Mouse (Mus musculus) liver, adult 2 months (tissue): Measurements from ENCODE around the gene Usp7.

ENCODE experiments used
- CTCF ChIP-seq: fragments of 200-500 bp; IDR thresholded peaks from 2 replicates; pipeline ENCODE4 v1.5.1; 2011; ENCODE audit warnings: low read depth, low read length, control low read depth
- POLR2A ChIP-seq: fragments of 200-500 bp; IDR thresholded peaks from 2 replicates; pipeline ENCODE4 v1.6.1; 2011; ENCODE audit warnings: low read length, control low read depth; ENCODE audit not compliant: insufficient read depth; ENCODE audit errors: extremely low read depth

GRCm38 (mm10) chr16:8817872-8818271 is 25.8 kb upstream of the Usp7 start:
- TF ChIP-seq CTCF (no peak), POLR2A (no peak)
